Comparison of ENCODE assay signal across 12 mouse cellular contexts in the genomic region with DNA sequence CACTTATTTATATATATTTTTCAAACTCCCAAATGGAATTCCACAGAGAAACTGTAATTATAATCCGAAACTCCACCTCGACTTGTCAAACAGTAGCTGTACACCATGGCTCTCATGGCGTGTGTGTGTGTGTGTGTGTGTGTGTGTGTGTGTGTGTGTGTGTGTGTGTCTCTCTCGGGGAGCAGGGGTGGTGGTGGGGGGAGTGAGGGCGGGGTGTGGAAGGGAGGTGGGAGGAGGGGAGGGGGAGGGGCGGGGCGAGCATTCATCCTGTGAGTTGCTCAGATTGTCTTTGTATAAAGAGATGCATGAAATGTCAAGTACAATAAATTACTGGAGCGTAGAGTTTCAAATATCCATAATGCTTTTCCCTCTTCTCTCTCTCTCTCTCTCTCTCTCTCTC.
DNase-seq lines count a peak whose midpoint lies in the region; ATAC-seq and TF ChIP-seq lines count a peak whose summit lies in the region.
"Had no signal": no experiment of that assay in that cellular context is flagged by ENCODE, and none has a peak within 500 bp of the region (broad histone marks: within the 10 kb centered on the region; RNA-seq: fewer than 3 reads in every experiment).

No protein-coding gene starts in this region.

- TF ChIP-seq EP300 in heart, postnatal 0 days (IDR thresholded peaks at IDR 0.05; ENCODE audit: low read depth): no peak
- no peak for TF ChIP-seq EP300 in stomach, postnatal 0 days (optimal IDR thresholded peaks at IDR 0.05)

- H3K4me3 ChIP-seq in heart, postnatal 0 days (ENCODE audit: low read depth, low read length): no peak overlapping the region
- H3K4me3 ChIP-seq in stomach, embryonic 15.5 days (replicated peaks): no peak overlapping the region
- no peak overlapping the region for H3K4me3 ChIP-seq in stomach, postnatal 0 days (ENCODE audit: low read depth, low read length)
- no peak overlapping the region for H3K4me3 ChIP-seq in hindbrain, embryonic 14.5 days (replicated peaks; ENCODE audit: low read length)
- H3K4me3 ChIP-seq: liver, embryonic 15.5 days had no signal

- no peaks in the 10 kb centered on the region for H3K27me3 ChIP-seq in heart, postnatal 0 days (ENCODE audit: control insufficient read depth, insufficient read depth, low read length)
- H3K27me3 ChIP-seq in stomach, embryonic 15.5 days (replicated peaks): no peaks in the 10 kb centered on the region
- no peaks in the 10 kb centered on the region for H3K27me3 ChIP-seq in stomach, postnatal 0 days (ENCODE audit: control insufficient read depth, insufficient read depth, low read length)
- H3K27me3 ChIP-seq in hindbrain, embryonic 14.5 days (ENCODE audit: control insufficient read depth, insufficient read depth, low read length): no peaks in the 10 kb centered on the region
- H3K27me3 ChIP-seq: liver, embryonic 15.5 days had no signal

- H3K9ac ChIP-seq in heart, postnatal 0 days (replicated peaks; ENCODE audit: low read depth, low read length): no peak overlapping the region
- no peak overlapping the region for H3K9ac ChIP-seq in stomach, embryonic 15.5 days
- H3K9ac ChIP-seq in stomach, postnatal 0 days (ENCODE audit: low read length): no peak overlapping the region
- no peak overlapping the region for H3K9ac ChIP-seq in hindbrain, embryonic 14.5 days
- H3K9ac ChIP-seq: liver, embryonic 15.5 days had no signal

- H3K9me3 ChIP-seq in heart, postnatal 0 days (replicated peaks; ENCODE audit: control insufficient read depth, low read length): no peaks in the 10 kb centered on the region
- H3K9me3 ChIP-seq in stomach, embryonic 15.5 days: no peaks in the 10 kb centered on the region
- H3K9me3 ChIP-seq in stomach, postnatal 0 days (ENCODE audit: control insufficient read depth, low read length): no peaks in the 10 kb centered on the region
- H3K9me3 ChIP-seq in hindbrain, embryonic 14.5 days (ENCODE audit: control insufficient read depth, low read length): no peaks in the 10 kb centered on the region
- H3K9me3 ChIP-seq: liver, embryonic 15.5 days had no signal

- peak overlapping the region; percentile 57; the same call in 1 of the 2 replicates for H3K4me2 ChIP-seq in heart, postnatal 0 days (ENCODE audit: low read depth, low read length)
- peak overlapping the region; percentile 33; the same call in 1 of the 2 replicates for H3K4me2 ChIP-seq in stomach, embryonic 15.5 days
- no peak overlapping the region; the same call in 1 of the 2 replicates for H3K4me2 ChIP-seq in stomach, postnatal 0 days (replicated peaks; ENCODE audit: low read depth)
- peak overlapping the region; percentile 39 for H3K4me2 ChIP-seq in hindbrain, embryonic 14.5 days (replicated peaks)

- no peak for DNase-seq in heart, postnatal 0 days (ENCODE audit: low spot score)
- DNase-seq in heart, adult 8-10 months (ENCODE audit: low spot score): no peak
- DNase-seq in stomach, postnatal 0 days (ENCODE audit: low spot score): no peak
- DNase-seq in hindbrain, embryonic 14.5 days (ENCODE audit: low spot score): no peak
- DNase-seq in retina, postnatal 1 day: peak; percentile 86
- DNase-seq in c-Kit-positive CD71-positive TER-119-positive erythroid progenitor cells, embryonic 14.5 days (ENCODE audit: low spot score): no peak
- DNase-seq in thymus, postnatal 25 days: no peak
- DNase-seq: kidney, adult 11 months; thymus, postnatal 4 days had no signal

- no peak for TF ChIP-seq CTCF in heart, postnatal 0 days (IDR thresholded peaks at IDR 0.05; ENCODE audit: low read depth)
- TF ChIP-seq CTCF in stomach, postnatal 0 days (IDR thresholded peaks at IDR 0.05; ENCODE audit: low read depth): no peak

- H3K36me3 ChIP-seq in heart, postnatal 0 days (replicated peaks; ENCODE audit: control insufficient read depth, insufficient read depth, low read length): 0 out of 2 replicates have a peak, but pooled peaks cover 6% of the 10 kb centered on the region
- H3K36me3 ChIP-seq in stomach, embryonic 15.5 days: no peaks in the 10 kb centered on the region
- H3K36me3 ChIP-seq in stomach, postnatal 0 days (ENCODE audit: control insufficient read depth, insufficient read depth, low read length): 0 out of 2 replicates have a peak, but pooled peaks cover 3% of the 10 kb centered on the region
- H3K36me3 ChIP-seq in hindbrain, embryonic 14.5 days (replicated peaks; ENCODE audit: control insufficient read depth, insufficient read depth): no peaks in the 10 kb centered on the region
- H3K36me3 ChIP-seq: G1E; liver, embryonic 15.5 days had no signal

- no peak overlapping the region; the same call in 1 of the 2 replicates for H3K27ac ChIP-seq in heart, postnatal 0 days (ENCODE audit: low read depth)
- no peak overlapping the region for H3K27ac ChIP-seq in stomach, embryonic 15.5 days
- H3K27ac ChIP-seq in stomach, postnatal 0 days (replicated peaks): no peak overlapping the region
- peak overlapping the region; percentile 47; the same call in 1 of the 2 replicates for H3K27ac ChIP-seq in hindbrain, embryonic 14.5 days
- H3K27ac ChIP-seq: liver, embryonic 15.5 days had no signal

- 84% methylated on average over 6 of the region's 8 CpGs for WGBS in heart, postnatal 0 days
- WGBS in stomach, embryonic 15.5 days: 54% methylated on average over 7 of the region's 8 CpGs
- WGBS in stomach, postnatal 0 days: 45% methylated on average over 6 of the region's 8 CpGs
- WGBS in hindbrain, embryonic 14.5 days: 25% methylated on average over 5 of the region's 8 CpGs

- no peak for ATAC-seq in heart, postnatal 0 days (ENCODE audit: insufficient read depth, low read depth)
- no peak for ATAC-seq in stomach, embryonic 15.5 days (ENCODE audit: insufficient read depth, low FRiP score, low read depth)
- ATAC-seq in stomach, postnatal 0 days (ENCODE audit: low FRiP score, low TSS enrichment): no peak
- peak; percentile 29; the same call in 1 of the 2 replicates for ATAC-seq in hindbrain, embryonic 14.5 days (ENCODE audit: low FRiP score)

- 0 out of 2 replicates have a peak, but pooled peaks cover 13% of the 10 kb centered on the region for H3K4me1 ChIP-seq in heart, postnatal 0 days (ENCODE audit: control insufficient read depth, insufficient read depth)
- H3K4me1 ChIP-seq in stomach, embryonic 15.5 days: peaks cover 10% of the 10 kb centered on the region
- 0 out of 2 replicates have a peak, but pooled peaks cover 2% of the 10 kb centered on the region for H3K4me1 ChIP-seq in stomach, postnatal 0 days (replicated peaks; ENCODE audit: control insufficient read depth, insufficient read depth)
- peaks cover 36% of the 10 kb centered on the region for H3K4me1 ChIP-seq in hindbrain, embryonic 14.5 days (replicated peaks; ENCODE audit: control insufficient read depth, insufficient read depth, low read length)
